Mouse (Mus musculus) midbrain, embryonic 11.5 days (tissue): ENCODE measurements around the gene Phox2a. TPM values are rescaled to one million over a fixed set of nuclear protein-coding genes. Genes with fewer than 3 reads are reported as not detected.
A peak's percentile ranks its signal among the peaks of the same experiment; 100 is the strongest.

Experiments
- ATAC-seq: fragments of 200-750 bp; cut with Nextera tagmentation; 2 replicates; pipeline ENCODE4 v1.8.0; 2017; ENCODE audit warnings: moderate TSS enrichment, moderate library complexity; ENCODE audit not compliant: low FRiP score
- DNase-seq: peaks from one replicate; pipeline ENCODE4 v3.0.0; 2015; ENCODE audit warnings: low spot score; ENCODE audit errors: missing footprints
- H3K27ac ChIP-seq: fragments of 300-500 bp; sonication (generic); 2 replicates; pipeline ENCODE4 v1.5.1; 2014; ENCODE audit warnings: low read depth, low read length
- H3K27me3 ChIP-seq: fragments of 300-500 bp; sonication (generic); 2 replicates; pipeline ENCODE4 v1.6.1; 2014; ENCODE audit warnings: mild to moderate bottlenecking, low read length, moderate library complexity, mixed read lengths; ENCODE audit not compliant: control insufficient read depth, insufficient read depth
- H3K36me3 ChIP-seq: fragments of 300-500 bp; sonication (generic); 2 replicates; pipeline ENCODE4 v1.6.1; 2014; ENCODE audit warnings: mild to moderate bottlenecking, low read length, moderate library complexity, mixed read lengths; ENCODE audit not compliant: control insufficient read depth, insufficient read depth
- H3K4me1 ChIP-seq: fragments of 300-500 bp; sonication (generic); 2 replicates; pipeline ENCODE4 v1.6.1; 2014; ENCODE audit warnings: low read length; ENCODE audit not compliant: control insufficient read depth, insufficient read depth
- H3K4me2 ChIP-seq: fragments of 300-500 bp; sonication (generic); 2 replicates; pipeline ENCODE4 v1.6.1; 2014; ENCODE audit warnings: mild to moderate bottlenecking, moderate library complexity
- H3K4me3 ChIP-seq: fragments of 300-500 bp; sonication (generic); 2 replicates; pipeline ENCODE4 v1.5.1; 2014; ENCODE audit warnings: low read depth, low read length
- H3K9ac ChIP-seq: fragments of 300-500 bp; sonication (generic); 2 replicates; pipeline ENCODE4 v1.6.1; 2014; ENCODE audit warnings: low read length
- H3K9me3 ChIP-seq: fragments of 300-500 bp; sonication (generic); 2 replicates; pipeline ENCODE4 v1.6.1; 2016; ENCODE audit warnings: low read length; ENCODE audit not compliant: control insufficient read depth
- WGBS: fragments of 180-500 bp; shearing (Covaris S2); extraction: QIAGEN DNeasy Blood & Tissue Kit; methylation state at CpG from one replicate; pipeline ENCODE4 v1.1.7; 2014; 5-methylcytosine and 5-hydroxymethylcytosine counted together
- polyA plus RNA-seq: library from polyadenylated mRNA; unstranded; fragments of >200 nt; fragmentation: Nextera tagmentation; extraction: Ambion mirVana; gene quantifications from 2 replicates; pipeline ENCODE4 v1.2.1, GENCODE M21; 2014

Phox2a gene
- polyA plus RNA-seq, 1 experiment from 2014 or later = 1.1 TPM

DNA sequence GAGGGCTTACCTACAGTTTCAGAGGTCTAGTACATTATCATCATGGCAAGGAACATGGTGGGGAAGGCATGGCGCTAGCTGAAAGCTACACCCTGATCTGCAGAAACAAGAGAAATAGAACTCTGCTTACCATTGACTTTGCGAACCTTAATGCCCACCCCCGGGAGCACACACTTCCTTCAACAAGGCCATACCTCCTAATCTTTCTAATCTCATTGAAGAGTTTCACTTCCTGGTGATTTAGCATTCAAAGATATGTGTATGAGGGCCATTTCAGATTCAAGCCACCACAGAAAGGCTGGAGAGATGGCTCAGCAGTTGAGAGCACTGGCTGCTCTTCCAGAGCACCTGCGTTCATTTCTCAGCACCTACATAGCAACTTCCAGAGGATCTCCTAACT, 39.0 kb downstream of the Phox2a start, which contains the start of gene Folr2:
TSS of gene Folr2 (minus strand) at position 101 of the 400 bp plus-strand sequence.
- Histone ChIP-seq H3K27ac (no peak within 1 kb of the TSS), H3K36me3 (no peaks in the 10 kb centered on the region), H3K4me2 (no peak within 1 kb of the TSS), H3K4me1 (no peaks in the 10 kb centered on the region), H3K4me3 (no peak within 1 kb of the TSS), H3K9ac (no peak within 1 kb of the TSS), H3K9me3 (no peaks in the 10 kb centered on the region), H3K27me3 (no peaks in the 10 kb centered on the region)
- WGBS = 91% methylated on average over 4 of the region's 4 CpGs
- no peak for DNase-seq
- no peak for ATAC-seq

- no peak overlapping the region for H3K27ac ChIP-seq
- H3K4me2 ChIP-seq = no peak overlapping the region
- H3K4me3 ChIP-seq = no peak overlapping the region
- WGBS = 90% methylated on average over 9 of the region's 9 CpGs
- H3K9ac ChIP-seq = no peak overlapping the region
- H3K27me3 ChIP-seq = no peaks in the 10 kb centered on the region
- no peaks in the 10 kb centered on the region for H3K9me3 ChIP-seq
- no peaks in the 10 kb centered on the region for H3K4me1 ChIP-seq
- no peak for ATAC-seq
- no peaks in the 10 kb centered on the region for H3K36me3 ChIP-seq
- no peak for DNase-seq
These were observed 40.2 kb downstream of the Phox2a start for GRCm38 (mm10) chr7:101858362-101858761.

- ATAC-seq = no peak
- Histone ChIP-seq H3K9me3 (no peaks in the 10 kb centered on the region), H3K27ac (no peak overlapping the region), H3K27me3 (no peaks in the 10 kb centered on the region), H3K4me2 (no peak overlapping the region), H3K4me3 (no peak overlapping the region), H3K4me1 (no peaks in the 10 kb centered on the region), H3K36me3 (no peaks in the 10 kb centered on the region), H3K9ac (no peak overlapping the region)
- no peak for DNase-seq
These were observed 42.9 kb downstream of the Phox2a start for GRCm38 (mm10) chr7:101860978-101861377.

DNA sequence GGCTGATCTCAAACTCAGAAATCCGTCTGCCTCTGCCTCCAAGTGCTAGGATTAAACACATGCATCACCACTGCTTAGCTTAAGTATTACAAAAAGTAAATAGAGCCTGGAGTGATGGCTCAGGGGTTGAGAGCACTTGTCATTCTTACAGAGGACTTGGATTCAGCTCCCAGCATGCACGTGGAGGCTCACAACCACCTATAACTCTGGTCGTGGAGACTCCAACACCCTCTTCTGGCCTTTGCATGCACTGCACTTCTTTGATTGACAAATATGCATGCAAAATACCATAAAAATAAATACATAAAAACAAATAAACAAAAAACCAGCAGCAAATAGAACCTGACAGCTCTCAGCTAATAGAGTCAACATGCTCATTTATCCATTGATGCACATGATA, 44.2 kb downstream of the Phox2a start:
- H3K27me3 ChIP-seq = no peaks in the 10 kb centered on the region
- no peak overlapping the region for H3K4me2 ChIP-seq
- no peaks in the 10 kb centered on the region for H3K36me3 ChIP-seq
- WGBS = 75% methylated on average over 3 of the region's 3 CpGs
- no peak for DNase-seq
- no peak overlapping the region for H3K27ac ChIP-seq
- no peak for ATAC-seq
- H3K4me3 ChIP-seq = no peak overlapping the region
- no peaks in the 10 kb centered on the region for H3K9me3 ChIP-seq
- H3K4me1 ChIP-seq = no peaks in the 10 kb centered on the region
- no peak overlapping the region for H3K9ac ChIP-seq

DNA sequence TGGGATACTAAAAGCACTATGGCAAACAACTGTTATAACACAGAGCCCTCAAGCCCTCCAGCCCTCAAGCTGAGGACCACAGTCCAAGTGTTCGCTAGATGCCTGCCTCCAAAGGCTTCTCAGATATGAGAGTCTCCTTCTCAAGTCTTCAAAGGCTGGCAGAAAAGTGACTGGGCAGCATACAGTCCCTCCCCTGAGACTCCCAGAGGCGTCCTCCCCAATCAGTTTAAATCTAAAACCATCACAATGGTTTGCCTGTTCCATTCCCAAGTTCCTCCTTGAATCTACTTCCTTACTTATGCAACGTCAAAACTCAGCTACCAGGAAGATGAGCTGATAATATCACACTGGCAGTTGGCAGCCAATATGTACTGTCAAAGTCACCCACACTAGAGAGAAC, 45.3 kb downstream of the Phox2a start, which contains the start of gene Anapc15:
TSS of gene Anapc15 (plus strand) at position 301 of the 400 bp plus-strand sequence.
- no peaks in the 10 kb centered on the region for H3K36me3 ChIP-seq
- no peak for DNase-seq
- no peak within 1 kb of the TSS for H3K4me2 ChIP-seq
- 81% methylated on average over 3 of the region's 3 CpGs for WGBS
- no peak within 1 kb of the TSS for H3K27ac ChIP-seq
- H3K4me3 ChIP-seq = no peak within 1 kb of the TSS
- no peaks in the 10 kb centered on the region for H3K27me3 ChIP-seq
- H3K4me1 ChIP-seq = peaks cover 4% of the 10 kb centered on the region; the same call in 1 of the 2 replicates
- ATAC-seq = no peak
- no peaks in the 10 kb centered on the region for H3K9me3 ChIP-seq
- no peak within 1 kb of the TSS for H3K9ac ChIP-seq

GRCm38 (mm10) chr7:101866491-101867265, 48.6 kb downstream of the Phox2a start:
- Histone ChIP-seq H3K36me3 (no peaks in the 10 kb centered on the region), H3K9ac (no peak overlapping the region), H3K4me3 (no peak overlapping the region), H3K4me1 (peaks cover 9% of the 10 kb centered on the region; the same call in 1 of the 2 replicates), H3K27ac (no peak overlapping the region), H3K9me3 (no peaks in the 10 kb centered on the region), H3K27me3 (no peaks in the 10 kb centered on the region), H3K4me2 (no peak overlapping the region)
- ATAC-seq (no peak), DNase-seq (no peak)
- WGBS = 79% methylated on average over 11 of the region's 11 CpGs

DNA sequence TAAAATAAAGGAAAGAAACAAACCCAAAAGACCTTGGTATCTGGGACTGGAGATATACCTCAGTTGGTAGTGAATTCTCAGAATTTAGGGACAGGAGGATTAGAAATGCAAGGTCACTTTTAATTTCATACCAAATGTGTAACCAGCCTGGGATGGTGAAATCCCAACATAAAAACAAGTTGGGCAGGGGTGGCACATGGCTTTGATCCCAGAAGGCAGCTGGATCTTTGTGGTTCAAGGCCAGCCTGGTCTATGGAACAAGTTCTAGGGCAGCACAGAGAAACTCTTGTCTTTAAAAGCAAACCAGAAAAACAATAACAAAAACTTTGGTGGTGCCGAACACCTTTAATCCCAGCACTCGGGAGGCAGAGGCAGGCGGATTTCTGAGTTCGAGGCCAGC, 49.4 kb downstream of the Phox2a start:
- Histone ChIP-seq H3K36me3 (no peaks in the 10 kb centered on the region), H3K4me1 (peaks cover 9% of the 10 kb centered on the region; the same call in 1 of the 2 replicates), H3K9me3 (no peaks in the 10 kb centered on the region), H3K4me2 (no peak overlapping the region), H3K27me3 (no peaks in the 10 kb centered on the region), H3K9ac (no peak overlapping the region), H3K4me3 (no peak overlapping the region), H3K27ac (no peak overlapping the region)
- DNase-seq (no peak), ATAC-seq (no peak)
- WGBS = 98% methylated on average over 4 of the region's 4 CpGs

GRCm38 (mm10) chr7:101868241-101869162, 50.4 kb downstream of the Phox2a start:
- H3K27ac ChIP-seq = peak overlapping the region; percentile 56
- no peaks in the 10 kb centered on the region for H3K9me3 ChIP-seq
- H3K4me1 ChIP-seq = peaks cover 9% of the 10 kb centered on the region; the same call in 1 of the 2 replicates
- H3K4me2 ChIP-seq = no peak overlapping the region
- no peak for DNase-seq
- peak overlapping the region; percentile 18; the same call in 1 of the 2 replicates for H3K9ac ChIP-seq
- no peaks in the 10 kb centered on the region for H3K27me3 ChIP-seq
- H3K36me3 ChIP-seq = no peaks in the 10 kb centered on the region
- WGBS = 34% methylated on average over 13 of the region's 13 CpGs
- ATAC-seq = peak; percentile 67
- no peak overlapping the region for H3K4me3 ChIP-seq

- ATAC-seq (peak; percentile 59), DNase-seq (peak; percentile 91)
- Histone ChIP-seq H3K9ac (peak overlapping the region; percentile 18; the same call in 1 of the 2 replicates), H3K4me3 (no peak overlapping the region), H3K27me3 (no peaks in the 10 kb centered on the region), H3K36me3 (no peaks in the 10 kb centered on the region), H3K9me3 (no peaks in the 10 kb centered on the region), H3K27ac (peak overlapping the region; percentile 56), H3K4me1 (peaks cover 9% of the 10 kb centered on the region; the same call in 1 of the 2 replicates), H3K4me2 (no peak overlapping the region)
- WGBS = 25% methylated on average over 7 of the region's 7 CpGs
These were observed 51.0 kb downstream of the Phox2a start for GRCm38 (mm10) chr7:101869163-101869500.
